Mouse (Mus musculus) heart, embryonic 14.5 days (tissue): ENCODE results near the gene Cdkal1. TPM values are rescaled to one million over a fixed set of nuclear protein-coding genes. Genes with fewer than 3 reads are reported as not detected.

ENCODE experiments used
- ATAC-seq: fragments of 200-750 bp; cut with Nextera tagmentation; 2 replicates; pipeline ENCODE4 v1.8.0; 2017; ENCODE audit warnings: low read depth, moderate TSS enrichment; ENCODE audit not compliant: insufficient number of reproducible peaks, insufficient read depth, low FRiP score
- H3K27ac ChIP-seq, 2 experiments: fragments of 200-500 bp in 1 of 2; fragments of 300-500 bp in 1 of 2; sonication (generic) in 1 of 2; replicated peaks in 1 of 2; 2 replicates each; pipeline ENCODE4 v1.5.1; 2012 to 2014; ENCODE audit warnings: low read depth in 2 of 2, low read length in 2 of 2, control low read depth in 1 of 2, mild to moderate bottlenecking in 1 of 2, mixed read lengths in 1 of 2; ENCODE audit not compliant: control insufficient read depth in 1 of 2, insufficient read depth in 1 of 2
- H3K27me3 ChIP-seq: fragments of 300-500 bp; sonication (generic); 2 replicates; pipeline ENCODE4 v1.6.1; 2014; ENCODE audit warnings: mild to moderate bottlenecking, low read length, control low read depth; ENCODE audit not compliant: control insufficient read depth, insufficient read depth
- H3K36me3 ChIP-seq: fragments of 300-500 bp; sonication (generic); 2 replicates; pipeline ENCODE4 v1.6.1; 2014; ENCODE audit warnings: mild to moderate bottlenecking, control low read depth, low read length, mixed read lengths; ENCODE audit not compliant: control insufficient read depth, insufficient read depth
- H3K4me1 ChIP-seq, 2 experiments: fragments of 200-500 bp in 1 of 2; fragments of 300-500 bp in 1 of 2; sonication (generic) in 1 of 2; 2 replicates each; pipeline ENCODE4 v1.6.1; 2012 to 2014; ENCODE audit warnings: low read length in 2 of 2, control low read depth in 1 of 2, mixed read lengths in 1 of 2; ENCODE audit not compliant: control insufficient read depth in 2 of 2, insufficient read depth in 2 of 2
- H3K4me2 ChIP-seq: fragments of 300-500 bp; sonication (generic); 2 replicates; pipeline ENCODE4 v1.6.1; 2014; ENCODE audit warnings: mild to moderate bottlenecking, low read length
- H3K4me3 ChIP-seq, 2 experiments: fragments of 200-500 bp in 1 of 2; fragments of 300-500 bp in 1 of 2; sonication (generic) in 1 of 2; 2 replicates each; pipeline ENCODE4 v1.5.1; 2012 to 2014; ENCODE audit warnings: low read length in 2 of 2, mild to moderate bottlenecking in 2 of 2, control low read depth in 1 of 2, low read depth in 1 of 2, moderate library complexity in 1 of 2; ENCODE audit not compliant: control insufficient read depth in 1 of 2, insufficient read depth in 1 of 2
- H3K9ac ChIP-seq: fragments of 300-500 bp; sonication (generic); 2 replicates; pipeline ENCODE4 v1.6.1; 2014; ENCODE audit warnings: mild to moderate bottlenecking, low read length
- H3K9me3 ChIP-seq: fragments of 300-500 bp; sonication (generic); 2 replicates; pipeline ENCODE4 v1.6.1; 2016; ENCODE audit warnings: low read length, control low read depth; ENCODE audit not compliant: control insufficient read depth
- WGBS: fragments of 180-500 bp; shearing (Covaris S2); extraction: QIAGEN DNeasy Blood & Tissue Kit; methylation state at CpG from one replicate; pipeline ENCODE4 v1.1.7; 2014; 5-methylcytosine and 5-hydroxymethylcytosine counted together
- polyA plus RNA-seq: library from polyadenylated mRNA; unstranded; fragments of >200 nt; fragmentation: Nextera tagmentation; extraction: Ambion mirVana; gene quantifications from 2 replicates; pipeline ENCODE4 v1.2.1, GENCODE M21; 2014

Cdkal1 gene
- polyA plus RNA-seq, 1 experiment from 2014 or later = 28.3 TPM

DNA sequence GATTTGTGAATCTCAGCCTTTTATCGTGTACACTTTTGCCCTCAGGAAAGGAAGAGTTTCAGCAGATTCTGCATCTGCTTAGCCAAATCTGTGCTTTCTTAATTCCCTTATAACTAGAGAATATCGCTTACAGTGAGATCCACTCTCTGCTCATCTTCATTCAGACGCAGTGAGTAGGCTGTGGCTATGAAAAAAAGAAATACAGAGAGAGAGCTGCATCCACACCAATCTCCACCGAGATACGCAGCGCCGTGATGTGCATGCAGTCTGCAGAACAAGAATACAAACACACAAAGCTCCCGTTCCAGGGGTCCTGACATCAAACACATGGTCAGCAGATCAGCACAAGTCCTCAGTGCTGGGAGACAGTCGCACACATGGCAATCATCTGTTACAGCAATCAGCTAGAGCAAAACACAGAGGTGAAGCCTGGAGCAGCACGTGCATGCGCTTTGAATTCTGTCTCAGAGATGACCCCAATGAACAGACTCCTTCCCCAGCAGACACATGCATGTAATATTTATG is 199.6 kb downstream of the Cdkal1 start:
- WGBS = 81% methylated on average over 11 of the region's 11 CpGs
- no peak for ATAC-seq
- Histone ChIP-seq H3K27me3 (no peaks in the 10 kb centered on the region), H3K9me3 (no peaks in the 10 kb centered on the region), H3K4me2 (no peak overlapping the region), H3K4me3 (no peak overlapping the region), H3K4me1 (no peaks in the 10 kb centered on the region), H3K27ac (no peak overlapping the region), H3K36me3 (no peaks in the 10 kb centered on the region), H3K9ac (no peak overlapping the region)

DNA sequence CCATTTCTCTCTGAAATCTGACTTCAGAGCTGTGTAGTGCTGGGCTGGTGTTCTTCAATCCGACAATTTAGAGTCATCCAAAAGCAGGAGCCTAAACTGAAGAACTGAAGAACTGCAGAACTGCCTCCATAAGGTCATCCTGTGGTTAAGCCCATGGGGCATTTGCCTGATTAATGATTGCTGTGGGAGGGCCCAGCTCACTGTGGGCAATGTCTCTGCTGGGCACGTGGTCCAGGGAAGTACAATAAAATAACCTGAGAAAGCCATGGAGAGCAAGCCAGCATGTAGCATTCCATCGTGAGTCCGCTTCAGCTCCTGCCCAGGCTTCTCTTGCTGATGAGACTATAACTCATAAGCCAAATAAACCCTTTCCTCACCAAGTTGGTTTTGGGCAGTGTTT is 202.1 kb downstream of the Cdkal1 start:
- ATAC-seq = no peak
- Histone ChIP-seq H3K9ac (no peak overlapping the region), H3K36me3 (no peaks in the 10 kb centered on the region), H3K9me3 (no peaks in the 10 kb centered on the region), H3K4me2 (no peak overlapping the region), H3K4me3 (no peak overlapping the region), H3K27me3 (no peaks in the 10 kb centered on the region), H3K4me1 (peaks cover 0 to 11% of the 10 kb centered on the region in 2 experiments; a peak in 2 of 4 replicates), H3K27ac (no peak overlapping the region)
- 78% methylated on average over 4 of the region's 4 CpGs for WGBS

DNA sequence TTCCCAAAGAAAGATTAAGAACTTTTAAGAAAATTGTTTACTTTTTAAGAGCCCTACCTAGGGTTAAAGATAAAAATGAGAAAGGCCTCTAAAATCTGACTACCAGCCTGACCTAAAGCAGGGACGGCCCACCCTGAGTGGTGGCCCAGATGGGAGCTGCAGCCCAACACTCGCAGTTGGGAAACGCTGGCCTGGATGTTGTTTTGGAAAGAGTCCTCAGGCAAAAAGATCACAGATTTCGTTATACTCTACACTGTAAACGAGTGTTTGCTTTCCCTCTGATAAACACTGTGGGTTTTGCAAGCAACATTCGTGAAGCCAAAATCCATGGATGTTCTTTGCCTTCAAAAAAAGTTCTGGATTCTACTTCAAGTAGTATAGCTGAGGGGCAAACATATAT is 202.7 kb downstream of the Cdkal1 start:
- Histone ChIP-seq H3K4me1 (peaks cover 0 to 11% of the 10 kb centered on the region in 2 experiments; a peak in 2 of 4 replicates), H3K9ac (no peak overlapping the region), H3K9me3 (no peaks in the 10 kb centered on the region), H3K36me3 (no peaks in the 10 kb centered on the region), H3K4me2 (no peak overlapping the region), H3K27ac (no peak overlapping the region), H3K27me3 (no peaks in the 10 kb centered on the region), H3K4me3 (no peak overlapping the region)
- 79% methylated on average over 6 of the region's 6 CpGs for WGBS
- no peak for ATAC-seq

DNA sequence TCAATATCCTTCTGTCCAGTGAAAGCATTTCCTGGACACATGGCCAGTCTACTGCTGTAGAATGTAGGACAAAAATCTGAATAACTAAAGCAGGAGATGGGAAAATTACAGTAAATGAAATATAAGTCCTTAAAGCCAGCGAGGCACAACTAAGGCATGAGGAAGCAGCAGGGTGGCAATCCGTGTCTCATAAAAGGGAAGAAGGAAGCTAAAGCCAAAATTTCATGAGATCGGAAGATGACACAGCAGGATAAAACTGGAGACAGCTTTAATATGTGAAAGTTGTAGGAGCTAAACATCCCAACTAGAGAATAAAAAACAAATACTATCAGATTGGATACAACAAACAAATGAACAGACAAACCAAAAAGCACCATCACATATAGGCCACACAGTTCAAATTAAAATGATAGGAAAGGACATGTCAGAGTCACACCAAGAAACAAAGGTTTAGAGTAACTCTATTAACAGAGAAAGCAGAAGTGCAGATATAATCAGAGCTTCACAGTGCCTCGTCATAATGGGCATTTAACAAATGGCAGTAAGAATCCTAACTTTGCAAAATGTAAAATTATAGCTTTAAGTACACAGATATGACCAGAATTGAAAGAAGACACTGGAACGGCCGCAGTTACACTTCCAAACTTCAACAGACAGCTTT is 204.8 kb downstream of the Cdkal1 start:
- no peak overlapping the region for H3K4me3 ChIP-seq
- no peak overlapping the region for H3K27ac ChIP-seq
- no peaks in the 10 kb centered on the region for H3K9me3 ChIP-seq
- ATAC-seq = no peak
- 91% methylated on average over 6 of the region's 6 CpGs for WGBS
- H3K4me1 ChIP-seq = peaks cover 0 to 14% of the 10 kb centered on the region in 2 experiments; a peak in 2 of 4 replicates
- no peak overlapping the region for H3K4me2 ChIP-seq
- H3K27me3 ChIP-seq = no peaks in the 10 kb centered on the region
- no peaks in the 10 kb centered on the region for H3K36me3 ChIP-seq
- no peak overlapping the region for H3K9ac ChIP-seq

DNA sequence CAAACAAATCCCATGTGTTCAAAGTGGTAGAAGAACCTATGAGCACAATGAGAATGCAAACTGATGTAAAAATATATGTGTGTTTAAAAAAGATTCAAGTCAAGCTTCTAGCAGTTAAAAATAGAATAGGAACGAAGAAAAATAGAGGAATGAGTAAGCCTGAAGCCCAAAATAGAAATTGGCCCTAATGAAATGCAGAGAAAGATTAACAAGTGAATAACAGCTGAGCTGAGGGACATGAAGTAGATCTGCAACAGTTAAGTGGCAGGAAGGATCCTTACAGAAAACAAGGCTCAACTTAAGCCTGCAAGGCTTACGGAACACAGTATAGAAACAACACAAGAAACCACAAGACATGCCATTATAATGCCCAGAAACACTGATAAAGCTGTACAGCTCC is 205.9 kb downstream of the Cdkal1 start:
- H3K4me3 ChIP-seq = no peak overlapping the region
- H3K9me3 ChIP-seq = no peaks in the 10 kb centered on the region
- no peaks in the 10 kb centered on the region for H3K27me3 ChIP-seq
- H3K36me3 ChIP-seq = no peaks in the 10 kb centered on the region
- 34% methylated on average over 2 of the region's 2 CpGs for WGBS
- peaks cover 0 to 17% of the 10 kb centered on the region in 2 experiments; a peak in 2 of 4 replicates for H3K4me1 ChIP-seq
- H3K27ac ChIP-seq = peak overlapping the region; percentile 67 to 68; a peak in 2 of 4 replicates
- no peak overlapping the region for H3K9ac ChIP-seq
- no peak overlapping the region for H3K4me2 ChIP-seq
- ATAC-seq = no peak

DNA sequence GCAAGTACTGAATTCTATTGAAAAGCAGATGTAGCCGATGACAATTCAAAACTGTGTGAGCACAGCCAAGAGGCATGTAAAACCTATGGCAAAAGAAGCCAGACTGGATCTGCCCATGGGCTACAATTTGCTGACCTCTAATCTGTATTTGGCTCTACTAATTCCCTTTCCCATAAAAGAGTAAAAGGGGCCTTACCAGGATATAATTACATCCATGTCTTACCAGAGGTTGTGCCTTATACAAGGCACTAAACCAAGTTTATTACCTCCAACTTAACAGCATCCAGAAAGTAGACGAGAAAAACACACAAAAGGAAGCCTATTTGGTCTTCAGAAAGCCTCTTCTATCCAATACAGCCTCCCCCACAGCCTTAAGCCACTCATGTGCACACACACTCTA is 213.2 kb downstream of the Cdkal1 start:
- ATAC-seq = no peak
- peaks cover 9 to 27% of the 10 kb centered on the region in 2 experiments for H3K4me1 ChIP-seq

DNA sequence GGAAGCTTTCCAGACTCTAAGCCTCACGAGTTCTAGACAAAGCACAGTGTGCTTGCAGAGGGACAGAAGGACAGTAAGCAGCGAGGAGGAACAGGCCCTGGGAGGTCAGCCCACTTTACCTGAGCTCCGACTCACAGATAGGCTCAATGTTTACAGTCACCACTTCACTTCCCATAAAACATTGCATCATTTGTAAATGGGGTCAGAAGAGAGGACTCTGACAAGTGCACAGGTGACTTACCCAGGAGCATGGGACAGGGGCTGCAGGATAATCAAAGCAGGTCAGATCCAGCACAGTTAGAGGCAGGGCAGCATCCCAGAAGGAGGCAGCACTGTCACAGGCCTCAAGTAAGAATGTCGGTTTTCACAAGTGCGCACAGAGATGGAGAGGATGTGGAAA is 214.3 kb downstream of the Cdkal1 start:
- ATAC-seq = no peak
- H3K27ac ChIP-seq = no peak overlapping the region
- no peak overlapping the region for H3K4me2 ChIP-seq
- no peak overlapping the region for H3K4me3 ChIP-seq
- no peaks in the 10 kb centered on the region for H3K27me3 ChIP-seq
- H3K9me3 ChIP-seq = no peaks in the 10 kb centered on the region
- 68% methylated on average over 5 of the region's 5 CpGs for WGBS
- no peaks in the 10 kb centered on the region for H3K36me3 ChIP-seq
- no peak overlapping the region; the same call in 1 of the 2 replicates for H3K9ac ChIP-seq
- H3K4me1 ChIP-seq = peaks cover 9 to 23% of the 10 kb centered on the region in 2 experiments

More for the DNA sequence above, 213.2 kb downstream of the Cdkal1 start:
- no peak overlapping the region for H3K9ac ChIP-seq
- H3K36me3 ChIP-seq = no peaks in the 10 kb centered on the region
- H3K27me3 ChIP-seq = no peaks in the 10 kb centered on the region
- H3K4me3 ChIP-seq = no peak overlapping the region
- no peak overlapping the region for H3K4me2 ChIP-seq
- H3K27ac ChIP-seq = no peak overlapping the region
- 90% methylated on average over 2 of the region's 2 CpGs for WGBS
- H3K9me3 ChIP-seq = no peaks in the 10 kb centered on the region
